Mouse (Mus musculus) gastrocnemius, postnatal 25 days (tissue): Measurements from ENCODE around the gene 4930572O03Rik. TPM values are rescaled to one million over a fixed set of nuclear protein-coding genes. Genes with fewer than 3 reads are reported as not detected.
"Not testable (repeated sequence)": the region's sequence is repeated elsewhere in the genome, so short reads cannot be mapped to it uniquely, and the experiment has no call there.

Source experiments
- DNase-seq: peaks from one replicate; pipeline ENCODE4 v3.0.0; 2022
- total RNA-seq, 2 experiments: library from RNA; stranded (reverse); gene quantifications; 1 replicate in 1 of 2; 2 replicates in 1 of 2; pipeline ENCODE4 v1.2.3; 2021

4930572O03Rik gene
- total RNA-seq, 2 experiments from 2014 or later = not detected

GRCm38 (mm10) chr5:15616195-15616594, 40.7 kb downstream of the 4930572O03Rik start:
- not testable (repeated sequence) for DNase-seq

GRCm38 (mm10) chr5:15610695-15611094, 46.2 kb downstream of the 4930572O03Rik start:
- DNase-seq = not testable (repeated sequence)

GRCm38 (mm10) chr5:15606677-15607076, 50.2 kb downstream of the 4930572O03Rik start:
- peak; percentile 6 for DNase-seq

GRCm38 (mm10) chr5:15603585-15603984, 53.3 kb downstream of the 4930572O03Rik start:
- not testable (repeated sequence) for DNase-seq

GRCm38 (mm10) chr5:15603008-15603407, 53.9 kb downstream of the 4930572O03Rik start:
- not testable (repeated sequence) for DNase-seq

GRCm38 (mm10) chr5:15602424-15602947, 54.4 kb downstream of the 4930572O03Rik start:
- not testable (repeated sequence) for DNase-seq

Other genes starting within 250 kb of the 4930572O03Rik start
- not detected for gene Gm21149, start 180.5 kb downstream of the 4930572O03Rik start, total RNA-seq
- not detected for gene Gm21190, start 127.8 kb downstream of the 4930572O03Rik start, total RNA-seq
- gene Gm21083, start 79.7 kb downstream of the 4930572O03Rik start, total RNA-seq = not detected
- gene Speer4d, start 38.0 kb downstream of the 4930572O03Rik start, total RNA-seq = not detected
- not detected for gene Speer4c, start 57.2 kb upstream of the 4930572O03Rik start, total RNA-seq